ENCODE assay signal across 8 mouse cellular contexts in the genomic region with DNA sequence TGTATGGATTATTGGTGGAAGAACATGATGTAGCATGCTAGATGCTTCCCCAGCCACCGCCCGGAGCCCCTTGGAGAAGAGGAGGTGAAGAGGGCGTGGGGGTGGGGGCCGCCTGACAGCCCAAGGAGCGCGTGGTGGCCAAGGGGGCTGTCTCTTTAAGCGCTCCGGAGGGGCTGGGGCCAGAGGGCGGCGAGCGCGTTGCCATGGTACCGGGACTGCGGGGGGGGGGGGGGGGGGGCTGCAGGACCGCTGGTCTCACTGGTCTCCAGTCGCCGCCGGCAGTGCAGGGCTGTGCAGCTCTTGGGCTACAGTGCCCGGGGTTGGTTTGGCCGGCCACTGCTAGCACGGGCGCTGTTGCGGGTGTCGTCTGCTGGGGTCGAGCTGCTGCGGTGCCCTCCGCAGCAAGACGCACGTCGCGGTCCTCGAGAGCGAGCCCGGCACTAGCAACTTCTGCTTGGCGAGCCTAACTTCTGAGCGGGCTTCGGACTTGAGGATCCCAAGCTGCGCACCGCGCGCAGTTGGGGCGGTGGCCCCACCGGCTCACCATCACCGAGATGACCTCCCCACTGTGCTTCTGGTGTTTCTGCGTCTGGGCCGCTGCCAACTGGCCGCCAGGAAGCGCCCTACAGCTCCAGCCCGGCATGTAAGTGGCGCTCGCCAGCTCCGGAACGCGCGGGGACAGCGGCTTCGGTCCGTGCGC. TPM values are rescaled to one million over a fixed set of nuclear protein-coding genes. Genes with fewer than 3 reads are reported as not detected.
DNase-seq lines count a peak whose midpoint lies in the region; ATAC-seq lines count a peak whose summit lies in the region.

No protein-coding gene starts in this region.

- peak overlapping the region; percentile 90 for H3K4me2 ChIP-seq in forebrain, embryonic 12.5 days
- peak overlapping the region; percentile 77 for H3K4me2 ChIP-seq in hindbrain, embryonic 16.5 days (ENCODE audit: low read length)

- H3K27me3 ChIP-seq in forebrain, embryonic 12.5 days = peaks cover 28% of the 10 kb centered on the region
- no peaks in the 10 kb centered on the region for H3K27me3 ChIP-seq in hindbrain, embryonic 16.5 days (replicated peaks; ENCODE audit: control insufficient read depth, insufficient read depth, low read length)
- H3K27me3 ChIP-seq in megakaryocyte, embryonic 14.5 days (replicated peaks) = peaks cover 26% of the 10 kb centered on the region

- ATAC-seq in forebrain, embryonic 12.5 days (ENCODE audit: low FRiP score) = peak; percentile 91
- ATAC-seq in hindbrain, embryonic 16.5 days = peak; percentile 90

- no peaks in the 10 kb centered on the region for H3K36me3 ChIP-seq in forebrain, embryonic 12.5 days (replicated peaks)
- H3K36me3 ChIP-seq in hindbrain, embryonic 16.5 days (ENCODE audit: control insufficient read depth, insufficient read depth, low read length) = no peaks in the 10 kb centered on the region
- no peaks in the 10 kb centered on the region for H3K36me3 ChIP-seq in megakaryocyte, embryonic 14.5 days (replicated peaks; ENCODE audit: low read length)

- whole genome bisulfite sequencing in forebrain, embryonic 12.5 days = under 1% methylated on average over 49 of the region's 59 CpGs
- WGBS in hindbrain, embryonic 16.5 days = under 1% methylated on average over 54 of the region's 59 CpGs

- peak overlapping the region; percentile 60 for H3K4me3 ChIP-seq in forebrain, embryonic 12.5 days (replicated peaks)
- H3K4me3 ChIP-seq in hindbrain, embryonic 16.5 days (ENCODE audit: low read length) = peak overlapping the region; percentile 62
- peak overlapping the region; percentile 14 for H3K4me3 ChIP-seq in megakaryocyte, embryonic 14.5 days (replicated peaks)

- H3K9ac ChIP-seq in forebrain, embryonic 12.5 days = peak overlapping the region; percentile 60
- peak overlapping the region; percentile 39 for H3K9ac ChIP-seq in hindbrain, embryonic 16.5 days (ENCODE audit: low read depth, low read length)

- no peaks in the 10 kb centered on the region for H3K9me3 ChIP-seq in forebrain, embryonic 12.5 days
- no peaks in the 10 kb centered on the region for H3K9me3 ChIP-seq in hindbrain, embryonic 16.5 days (ENCODE audit: control insufficient read depth, low read length)
- H3K9me3 ChIP-seq in megakaryocyte, embryonic 14.5 days = peaks cover 8% of the 10 kb centered on the region; the same call in 1 of the 2 replicates

- peak; percentile 5 for DNase-seq in 3134 (ENCODE audit: extremely low read depth, insufficient read length, low spot score)
- peak; percentile 44 for DNase-seq in R1 (ENCODE audit: low read depth, low spot score)
- peak; percentile 31 to 47 for DNase-seq in left cerebral cortex, adult 18-20 months (ENCODE audit: low spot score in 2 of 2)
- peak; percentile 54 for DNase-seq in right cerebral cortex, postnatal 4 days
- DNase-seq in spleen, postnatal 36 days (ENCODE audit: low spot score in 2 of 2) = no peak

- peak overlapping the region; percentile 46; the same call in 1 of the 2 replicates for H3K27ac ChIP-seq in forebrain, embryonic 12.5 days
- peak overlapping the region; percentile 68; the same call in 1 of the 2 replicates for H3K27ac ChIP-seq in hindbrain, embryonic 16.5 days (ENCODE audit: low read depth, low read length)

- H3K4me1 ChIP-seq in forebrain, embryonic 12.5 days = peaks cover 32% of the 10 kb centered on the region
- H3K4me1 ChIP-seq in hindbrain, embryonic 16.5 days (ENCODE audit: control insufficient read depth, insufficient read depth, low read depth, low read length) = peaks cover 4% of the 10 kb centered on the region
- peaks cover 3% of the 10 kb centered on the region; the same call in 1 of the 2 replicates for H3K4me1 ChIP-seq in megakaryocyte, embryonic 14.5 days

RNA-seq across cellular contexts. Expression of a gene that starts 0.6 kb away (rescaled TPM):
- 5.5 and 6.1 TPM in 2 replicates for polyA plus RNA-seq in forebrain, embryonic 12.5 days (2016; fragmentation: Nextera tagmentation; extraction: Ambion mirVana)
- 4.6 and 6.4 TPM in 2 replicates for polyA plus RNA-seq in hindbrain, embryonic 16.5 days (2015; fragmentation: Nextera tagmentation; extraction: Ambion mirVana)
- total RNA-seq in left cerebral cortex, adult 18-20 months (2021) = 10 to 100 TPM; 15.5 to 20.3 TPM
- not detected in 2 replicates for polyA plus RNA-seq in megakaryocyte, embryonic 14.5 days (2012; ENCODE audit: insufficient read depth, low replicate concordance)

Comparison
In these comparisons a context has a peak if more than half of its experiments do, and no peak if none do; other contexts are left out.
1. DNase-seq: peak in 3134 (single experiment), R1 (single experiment), left cerebral cortex, adult 18-20 months (2 of 2) and right cerebral cortex, postnatal 4 days (single experiment); none in spleen, postnatal 36 days (0 of 2).
2. Peak in every context shown above with its lines, with median percentiles within 50 percentile points of each other: H3K4me3 ChIP-seq.